Mouse (Mus musculus): ENCODE results near the gene Tmem132c. TPM values are rescaled to one million over a fixed set of nuclear protein-coding genes. Genes with fewer than 3 reads are reported as not detected.

The Tmem132c gene
- polyA plus RNA-seq, 1 experiment = not detected

DNA sequence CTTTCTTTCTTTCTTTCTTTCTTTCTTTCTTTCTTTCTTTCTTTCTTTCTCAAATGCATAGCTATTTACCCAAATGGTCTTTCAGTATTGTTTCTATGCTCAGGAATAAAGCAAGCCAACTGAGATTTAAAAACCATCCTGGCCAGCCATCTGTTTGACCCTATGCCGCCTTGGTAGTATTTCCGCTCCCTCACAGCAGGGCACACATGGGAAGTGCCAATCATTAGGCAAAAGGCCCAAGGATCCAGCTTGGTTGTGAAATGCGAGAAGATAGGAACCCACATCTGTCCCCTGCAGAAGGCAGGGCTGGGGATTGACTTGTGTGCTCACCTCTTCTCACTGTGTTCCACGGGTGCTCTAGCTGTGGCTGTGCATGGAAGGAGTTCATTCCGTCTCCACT, 64.1 kb downstream of the Tmem132c start:
- Histone ChIP-seq H3K4me3 (no peak overlapping the region), H3K27me3 (ENCODE audit: control insufficient read depth, insufficient read depth, insufficient read length) (no peaks in the 10 kb centered on the region), H3K4me2 (ENCODE audit: low read depth) (no peak overlapping the region), H3ac (ENCODE audit: control insufficient read depth, insufficient read length) (no peak overlapping the region), H3K79me2 (ENCODE audit: control insufficient read depth, insufficient read depth) (no peaks in the 10 kb centered on the region), H3K36me3 (ENCODE audit: control insufficient read depth, insufficient read depth) (no peaks in the 10 kb centered on the region)
- TF ChIP-seq MAX (IDR thresholded peaks at IDR 0.05; ENCODE audit: low read depth) (no peak), SRF (IDR thresholded peaks at IDR 0.05; ENCODE audit: control insufficient read depth, insufficient read length, low read depth) (no peak), CEBPB (IDR thresholded peaks at IDR 0.05; ENCODE audit: insufficient read depth, poor library complexity, severe bottlenecking) (no peak), REST (IDR thresholded peaks at IDR 0.05; ENCODE audit: insufficient read depth, insufficient read length) (no peak), TCF12 (IDR thresholded peaks at IDR 0.05; ENCODE audit: insufficient read depth, poor library complexity, severe bottlenecking) (no peak), POLR2AphosphoS2 (IDR thresholded peaks at IDR 0.05; ENCODE audit: insufficient read length, low read depth) (no peak), USF1 (IDR thresholded peaks at IDR 0.05; ENCODE audit: low read depth) (no peak), MYOD1 (IDR thresholded peaks at IDR 0.05; ENCODE audit: control insufficient read depth in 1 of 3, insufficient read length in 2 of 3, low read depth in 2 of 3) (no peak)

- H3K36me3 ChIP-seq (ENCODE audit: control insufficient read depth, insufficient read depth) = no peaks in the 10 kb centered on the region
- TF ChIP-seq REST (IDR thresholded peaks at IDR 0.05; ENCODE audit: insufficient read depth, insufficient read length) (no peak), POLR2A (IDR thresholded peaks at IDR 0.05; ENCODE audit: insufficient read length, low read depth) (no peak), SRF (IDR thresholded peaks at IDR 0.05; ENCODE audit: control insufficient read depth, insufficient read length, low read depth) (no peak), MYOG (IDR thresholded peaks at IDR 0.05; ENCODE audit: control insufficient read depth in 1 of 3, insufficient read depth in 1 of 3, insufficient read length in 2 of 3, low read depth in 2 of 3) (no peak), CEBPB (IDR thresholded peaks at IDR 0.05; ENCODE audit: insufficient read depth, poor library complexity, severe bottlenecking) (no peak), USF1 (IDR thresholded peaks at IDR 0.05; ENCODE audit: low read depth) (no peak)
- H3K4me3 ChIP-seq = no peak overlapping the region
- H3K4me2 ChIP-seq (ENCODE audit: low read depth) = no peak overlapping the region
- no peaks in the 10 kb centered on the region for H3K27me3 ChIP-seq (ENCODE audit: control insufficient read depth, insufficient read depth, insufficient read length)
- no peaks in the 10 kb centered on the region for H3K79me2 ChIP-seq (ENCODE audit: control insufficient read depth, insufficient read depth)
- no peak overlapping the region for H3ac ChIP-seq (ENCODE audit: control insufficient read depth, insufficient read length)
These were observed 65.1 kb downstream of the Tmem132c start for GRCm38 (mm10) chr5:127306726-127307125.

GRCm38 (mm10) chr5:127310318-127311004, 68.9 kb downstream of the Tmem132c start:
- H3K27me3 ChIP-seq (ENCODE audit: control insufficient read depth, insufficient read depth, insufficient read length) = no peaks in the 10 kb centered on the region
- no peak overlapping the region for H3K4me2 ChIP-seq (ENCODE audit: low read depth)
- no peaks in the 10 kb centered on the region for H3K79me2 ChIP-seq (ENCODE audit: control insufficient read depth, insufficient read depth)
- H3K36me3 ChIP-seq (ENCODE audit: control insufficient read depth, insufficient read depth) = no peaks in the 10 kb centered on the region
- H3ac ChIP-seq (ENCODE audit: control insufficient read depth, insufficient read length) = no peak overlapping the region
- TF ChIP-seq E2F4 (IDR thresholded peaks at IDR 0.05; ENCODE audit: insufficient read depth) = no peak
- TF ChIP-seq POLR2AphosphoS2 (IDR thresholded peaks at IDR 0.05; ENCODE audit: insufficient read length, low read depth) = no peak
- TF ChIP-seq TCF3 (IDR thresholded peaks at IDR 0.05; ENCODE audit: insufficient read length, low read depth) = no peak
- TF ChIP-seq MAX (IDR thresholded peaks at IDR 0.05; ENCODE audit: low read depth) = no peak
- TF ChIP-seq SRF (IDR thresholded peaks at IDR 0.05; ENCODE audit: control insufficient read depth, insufficient read length, low read depth) = no peak
- TF ChIP-seq POLR2A (IDR thresholded peaks at IDR 0.05; ENCODE audit: insufficient read length, low read depth) = no peak
- TF ChIP-seq REST (IDR thresholded peaks at IDR 0.05; ENCODE audit: insufficient read depth, insufficient read length) = no peak
- no peak overlapping the region for H3K4me3 ChIP-seq

GRCm38 (mm10) chr5:127311005-127311331, 69.4 kb downstream of the Tmem132c start:
- Histone ChIP-seq H3K4me3 (no peak overlapping the region), H3K27me3 (ENCODE audit: control insufficient read depth, insufficient read depth, insufficient read length) (no peaks in the 10 kb centered on the region), H3K4me2 (ENCODE audit: low read depth) (no peak overlapping the region)

DNA sequence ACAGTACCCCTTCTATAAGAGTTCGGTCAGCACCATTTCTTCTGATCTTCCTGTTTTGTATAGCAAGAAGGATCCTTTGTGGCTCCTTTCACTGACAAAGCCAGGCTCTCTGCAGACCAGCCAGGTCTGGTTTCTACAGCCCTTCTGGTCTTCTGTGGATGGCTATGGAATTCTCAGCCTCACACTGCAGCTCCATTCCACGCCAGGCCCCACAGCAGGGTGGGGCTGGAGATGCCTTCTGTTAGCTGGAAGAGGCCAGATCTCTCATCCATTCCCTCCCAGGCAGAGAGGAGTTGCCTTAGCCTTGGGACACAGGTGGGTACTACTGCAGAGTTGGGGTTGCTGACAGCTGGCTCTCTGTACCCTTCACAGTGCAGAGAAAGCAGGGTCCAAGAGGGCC, 72.0 kb downstream of the Tmem132c start:
- Histone ChIP-seq H3K27me3 (ENCODE audit: control insufficient read depth, insufficient read depth, insufficient read length) (no peaks in the 10 kb centered on the region), H3K4me3 (no peak overlapping the region), H3ac (ENCODE audit: control insufficient read depth, insufficient read length) (no peak overlapping the region), H3K79me2 (ENCODE audit: control insufficient read depth, insufficient read depth) (no peaks in the 10 kb centered on the region), H3K36me3 (ENCODE audit: control insufficient read depth, insufficient read depth) (no peaks in the 10 kb centered on the region), H3K4me2 (ENCODE audit: low read depth) (no peak overlapping the region)
- TF ChIP-seq TCF3 (IDR thresholded peaks at IDR 0.05; ENCODE audit: insufficient read length, low read depth) (no peak), TCF12 (IDR thresholded peaks at IDR 0.05; ENCODE audit: insufficient read depth, poor library complexity, severe bottlenecking) (no peak), SRF (IDR thresholded peaks at IDR 0.05; ENCODE audit: control insufficient read depth, insufficient read length, low read depth) (no peak), POLR2AphosphoS2 (IDR thresholded peaks at IDR 0.05; ENCODE audit: insufficient read length, low read depth) (no peak), E2F4 (IDR thresholded peaks at IDR 0.05; ENCODE audit: insufficient read depth) (no peak), MAX (IDR thresholded peaks at IDR 0.05; ENCODE audit: low read depth) (no peak), CEBPB (IDR thresholded peaks at IDR 0.05; ENCODE audit: insufficient read depth, poor library complexity, severe bottlenecking) (no peak), MYOD1 (IDR thresholded peaks at IDR 0.05; ENCODE audit: control insufficient read depth in 1 of 3, insufficient read length in 2 of 3, low read depth in 2 of 3) (no peak), POLR2A (IDR thresholded peaks at IDR 0.05; ENCODE audit: insufficient read length, low read depth) (no peak), MYOG (IDR thresholded peaks at IDR 0.05; ENCODE audit: control insufficient read depth in 1 of 3, insufficient read depth in 1 of 3, insufficient read length in 2 of 3, low read depth in 2 of 3) (no peak), REST (IDR thresholded peaks at IDR 0.05; ENCODE audit: insufficient read depth, insufficient read length) (no peak), USF1 (IDR thresholded peaks at IDR 0.05; ENCODE audit: low read depth) (no peak)

More at GRCm38 (mm10) chr5:127311005-127311331, 69.4 kb downstream of the Tmem132c start:
- Histone ChIP-seq H3ac (ENCODE audit: control insufficient read depth, insufficient read length) (no peak overlapping the region), H3K79me2 (ENCODE audit: control insufficient read depth, insufficient read depth) (no peaks in the 10 kb centered on the region), H3K36me3 (ENCODE audit: control insufficient read depth, insufficient read depth) (no peaks in the 10 kb centered on the region)
- TF ChIP-seq E2F4 (IDR thresholded peaks at IDR 0.05; ENCODE audit: insufficient read depth) = no peak
- TF ChIP-seq MAX (IDR thresholded peaks at IDR 0.05; ENCODE audit: low read depth) = no peak
- TF ChIP-seq REST (IDR thresholded peaks at IDR 0.05; ENCODE audit: insufficient read depth, insufficient read length) = no peak
- TF ChIP-seq SRF (IDR thresholded peaks at IDR 0.05; ENCODE audit: control insufficient read depth, insufficient read length, low read depth) = no peak
- TF ChIP-seq TCF12 (IDR thresholded peaks at IDR 0.05; ENCODE audit: insufficient read depth, poor library complexity, severe bottlenecking) = no peak
- TF ChIP-seq TCF3 (IDR thresholded peaks at IDR 0.05; ENCODE audit: insufficient read length, low read depth) = no peak
- no peak for TF ChIP-seq USF1 (IDR thresholded peaks at IDR 0.05; ENCODE audit: low read depth)
- TF ChIP-seq POLR2A (IDR thresholded peaks at IDR 0.05; ENCODE audit: insufficient read length, low read depth) = no peak
- TF ChIP-seq MYOD1 (IDR thresholded peaks at IDR 0.05; ENCODE audit: control insufficient read depth in 1 of 3, insufficient read length in 2 of 3, low read depth in 2 of 3) = no peak
- no peak for TF ChIP-seq CEBPB (IDR thresholded peaks at IDR 0.05; ENCODE audit: insufficient read depth, poor library complexity, severe bottlenecking)
- TF ChIP-seq MYOG (IDR thresholded peaks at IDR 0.05; ENCODE audit: control insufficient read depth in 1 of 3, insufficient read depth in 1 of 3, insufficient read length in 2 of 3, low read depth in 2 of 3) = no peak

All from myocyte (in vitro differentiated cells).